Mouse (Mus musculus): Measurements from ENCODE around the gene Adam4. TPM values are rescaled to one million over a fixed set of nuclear protein-coding genes. Genes with fewer than 3 reads are reported as not detected.
"Not testable (repeated sequence)": the region's sequence is repeated elsewhere in the genome, so short reads cannot be mapped to it uniquely, and the experiment has no call there.

The Adam4 gene
- polyA plus RNA-seq (2015; fragmentation: Nextera tagmentation; extraction: Ambion mirVana), result 0.45 and 0.62 TPM in 2 replicates

DNA sequence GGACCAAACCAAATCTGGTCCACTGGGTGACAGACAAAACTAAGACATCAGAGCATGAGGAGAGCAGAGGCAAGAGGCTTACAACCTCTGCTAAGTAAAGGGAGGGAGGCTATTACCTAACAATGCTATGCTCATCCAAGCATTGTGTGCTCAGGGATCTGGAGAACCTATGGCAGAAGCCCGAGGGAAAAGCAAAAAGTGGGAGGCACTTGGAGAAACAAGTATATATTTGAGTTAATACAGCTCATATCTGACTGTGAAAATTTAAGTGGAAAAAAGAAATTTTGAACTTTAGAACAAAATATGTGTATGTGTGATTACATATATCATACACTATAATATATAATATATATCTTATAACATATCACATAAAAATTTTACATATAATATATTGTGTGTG, at the start of gene Adam4:
Adam4 (minus strand) TSS at position 101 of the 400 bp plus-strand sequence.
- no peak within 1 kb of the TSS for H3K4me3 ChIP-seq (replicated peaks)
- WGBS, result 88% methylated on average over 1 of the region's 1 CpGs
- peaks cover 22% of the 10 kb centered on the region for H3K36me3 ChIP-seq
- H3K4me1 ChIP-seq (replicated peaks), result no peaks in the 10 kb centered on the region
- no peak within 1 kb of the TSS for H3K27ac ChIP-seq
- no peaks in the 10 kb centered on the region for H3K27me3 ChIP-seq
- no peak for ATAC-seq
- H3K4me2 ChIP-seq (replicated peaks), result no peak within 1 kb of the TSS
- H3K9me3 ChIP-seq, result peaks cover 21% of the 10 kb centered on the region
- H3K9ac ChIP-seq (replicated peaks), result no peak within 1 kb of the TSS

DNA sequence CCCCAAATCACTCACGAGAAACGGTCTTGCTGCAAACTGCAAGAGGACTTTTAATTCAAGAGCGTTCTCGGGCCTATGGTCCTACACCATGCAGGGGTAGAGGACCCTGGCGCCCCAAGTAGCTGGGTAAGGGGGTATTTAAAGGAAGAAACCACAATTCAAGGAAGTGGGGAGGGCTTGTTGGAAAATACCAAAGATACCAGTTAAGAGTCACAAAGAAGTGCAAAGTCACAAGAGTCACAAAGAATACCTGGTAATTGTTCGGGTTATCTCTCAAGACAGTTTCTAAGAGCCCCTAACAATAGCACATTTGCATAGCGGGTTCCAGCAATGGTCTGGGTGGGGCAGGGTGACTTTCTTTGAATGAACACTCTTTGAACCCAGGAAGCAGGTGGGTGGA, 37.3 kb upstream of the Adam4 start:
- H3K36me3 ChIP-seq; H3K9me3 ChIP-seq; H3K27me3 ChIP-seq; H3K9ac ChIP-seq (replicated peaks); H3K4me2 ChIP-seq (replicated peaks); H3K27ac ChIP-seq; ATAC-seq; H3K4me3 ChIP-seq (replicated peaks); H3K4me1 ChIP-seq (replicated peaks): not testable (repeated sequence)
- WGBS, result 96% methylated on average over 7 of the region's 7 CpGs

DNA sequence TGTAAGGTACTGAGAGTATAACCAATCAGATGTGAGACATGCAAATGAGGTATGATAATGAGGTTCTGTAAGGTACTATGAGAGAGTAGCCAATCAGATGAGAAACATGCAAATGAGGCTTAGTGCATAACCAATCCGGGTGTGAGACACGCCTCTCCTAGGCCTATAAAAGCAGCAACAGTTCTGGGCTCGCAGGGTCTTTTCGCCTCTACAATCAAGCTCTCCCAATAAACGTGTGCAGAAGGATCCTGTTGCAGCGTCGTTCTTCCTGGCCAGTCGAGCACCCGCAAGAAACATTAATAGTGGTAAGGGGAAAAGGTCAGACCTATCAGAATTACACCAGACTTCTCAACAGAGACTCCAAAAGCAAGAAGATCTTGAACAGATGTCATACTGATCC, 17.2 kb upstream of the Adam4 start:
- WGBS, result 96% methylated on average over 9 of the region's 9 CpGs
- H3K27me3 ChIP-seq; H3K4me2 ChIP-seq (replicated peaks); H3K4me3 ChIP-seq (replicated peaks); ATAC-seq; H3K9me3 ChIP-seq; H3K27ac ChIP-seq; H3K36me3 ChIP-seq; H3K9ac ChIP-seq (replicated peaks); H3K4me1 ChIP-seq (replicated peaks): not testable (repeated sequence)

GRCm38 (mm10) chr12:81434778-81435177, 13.0 kb upstream of the Adam4 start:
- not testable (repeated sequence) for H3K9me3 ChIP-seq

GRCm38 (mm10) chr12:81413211-81413610, 8.5 kb downstream of the Adam4 start:
- H3K27me3 ChIP-seq, result no peaks in the 10 kb centered on the region
- 91% methylated on average over 3 of the region's 3 CpGs for WGBS
- no peak overlapping the region for H3K9ac ChIP-seq (replicated peaks)
- H3K36me3 ChIP-seq, result no peaks in the 10 kb centered on the region
- H3K4me1 ChIP-seq (replicated peaks), result no peaks in the 10 kb centered on the region
- no peak overlapping the region for H3K4me3 ChIP-seq (replicated peaks)
- no peak overlapping the region for H3K4me2 ChIP-seq (replicated peaks)
- ATAC-seq, result no peak
- H3K9me3 ChIP-seq, result no peaks in the 10 kb centered on the region
- H3K27ac ChIP-seq, result no peak overlapping the region

More at GRCm38 (mm10) chr12:81434778-81435177, 13.0 kb upstream of the Adam4 start:
- not testable (repeated sequence) for H3K4me2 ChIP-seq (replicated peaks); ATAC-seq; H3K4me1 ChIP-seq (replicated peaks); H3K4me3 ChIP-seq (replicated peaks); H3K27me3 ChIP-seq; H3K9ac ChIP-seq (replicated peaks); H3K27ac ChIP-seq
- WGBS, result 97% methylated on average over 2 of the region's 2 CpGs
- H3K36me3 ChIP-seq, result peaks cover 18% of the 10 kb centered on the region

GRCm38 (mm10) chr12:81408966-81409365, 12.8 kb downstream of the Adam4 start:
- Histone ChIP-seq H3K9me3 (no peaks in the 10 kb centered on the region), H3K27ac (no peak overlapping the region), H3K4me3 (replicated peaks) (no peak overlapping the region), H3K27me3 (no peaks in the 10 kb centered on the region), H3K4me1 (replicated peaks) (no peaks in the 10 kb centered on the region), H3K9ac (replicated peaks) (no peak overlapping the region), H3K4me2 (replicated peaks) (no peak overlapping the region), H3K36me3 (no peaks in the 10 kb centered on the region)
- WGBS, result 84% methylated on average over 3 of the region's 3 CpGs
- no peak for ATAC-seq

- Histone ChIP-seq H3K9ac (replicated peaks) (no peak overlapping the region), H3K27me3 (no peaks in the 10 kb centered on the region), H3K36me3 (no peaks in the 10 kb centered on the region), H3K4me1 (replicated peaks) (no peaks in the 10 kb centered on the region), H3K4me3 (replicated peaks) (no peak overlapping the region), H3K9me3 (no peaks in the 10 kb centered on the region), H3K27ac (no peak overlapping the region), H3K4me2 (replicated peaks) (no peak overlapping the region)
- 28% methylated on average over 1 of the region's 1 CpGs for WGBS
- peak; percentile 58; the same call in 1 of the 2 replicates for ATAC-seq
These were observed 19.6 kb downstream of the Adam4 start for GRCm38 (mm10) chr12:81402187-81402586.

GRCm38 (mm10) chr12:81379364-81379763, 42.4 kb downstream of the Adam4 start, which contains the start of gene Gm4787:
Gm4787 (minus strand) TSS chr12:81379464.
- not testable (repeated sequence) for H3K4me3 ChIP-seq (replicated peaks); ATAC-seq; H3K9me3 ChIP-seq; H3K4me1 ChIP-seq (replicated peaks); H3K27me3 ChIP-seq; H3K36me3 ChIP-seq; H3K9ac ChIP-seq (replicated peaks); H3K4me2 ChIP-seq (replicated peaks); H3K27ac ChIP-seq
- 56% methylated on average over 1 of the region's 1 CpGs for WGBS

Other genes starting within 250 kb of the Adam4 start
- gene Slc8a3, start 88.8 kb downstream of the Adam4 start, polyA plus RNA-seq (2015; fragmentation: Nextera tagmentation; extraction: Ambion mirVana), result 3.4 and 3.6 TPM in 2 replicates
- 0.13 and 0.27 TPM in 2 replicates for gene Gm4787, start 42.5 kb downstream of the Adam4 start, polyA plus RNA-seq (2015; fragmentation: Nextera tagmentation; extraction: Ambion mirVana)
- gene Cox16, start 63.2 kb upstream of the Adam4 start, polyA plus RNA-seq (2015; fragmentation: Nextera tagmentation; extraction: Ambion mirVana), result 140 and 148 TPM in 2 replicates
- 32.5 and 34.0 TPM in 2 replicates for gene Gm20498, start 111.0 kb upstream of the Adam4 start, polyA plus RNA-seq (2015; fragmentation: Nextera tagmentation; extraction: Ambion mirVana)
- gene Synj2bp, start 111.0 kb upstream of the Adam4 start, polyA plus RNA-seq (2015; fragmentation: Nextera tagmentation; extraction: Ambion mirVana), result 38.3 and 41.1 TPM in 2 replicates
- gene Adam21, start 146.5 kb upstream of the Adam4 start, polyA plus RNA-seq (2015; fragmentation: Nextera tagmentation; extraction: Ambion mirVana), result 0.70 and 0.89 TPM in 2 replicates
- 58.6 and 64.0 TPM in 2 replicates for gene Med6, start 173.1 kb upstream of the Adam4 start, polyA plus RNA-seq (2015; fragmentation: Nextera tagmentation; extraction: Ambion mirVana)
- 6.5 and 6.9 TPM in 2 replicates for gene Ttc9, start 209.3 kb upstream of the Adam4 start, polyA plus RNA-seq (2015; fragmentation: Nextera tagmentation; extraction: Ambion mirVana)

Measured in midbrain, embryonic 13.5 days (tissue).